Mouse (Mus musculus) megakaryocyte-erythroid progenitor cell, adult 5-6 weeks (primary cell): ENCODE results near the gene L3mbtl1. TPM values are rescaled to one million over a fixed set of nuclear protein-coding genes. Genes with fewer than 3 reads are reported as not detected.

Source experiments
- ATAC-seq: replicated peaks from 2 replicates; pipeline ENCODE4 v1.8.0; 2016; ENCODE audit warnings: mild to moderate bottlenecking, inconsistent platforms; ENCODE audit not compliant: severe bottlenecking, poor library complexity, low FRiP score, low TSS enrichment
- total RNA-seq, 2 experiments: library from RNA; stranded (forward) in 1 of 2; stranded (reverse) in 1 of 2; fragments of 200-1000, 215-1000 nt in 1 of 2; fragments of >200 nt in 1 of 2; fragmentation: Nextera tagmentation in 1 of 2; gene quantifications; 2 replicates each; pipeline ENCODE4 v1.2.3; 2014 to 2017

L3mbtl1 gene
- total RNA-seq, 2 experiments from 2014 or later = 0.81 TPM; not detected in 1

GRCm38 (mm10) chr2:162935700-162936099 is 7.6 kb upstream of the L3mbtl1 start:
- ATAC-seq = no peak

GRCm38 (mm10) chr2:162939562-162939961 is 3.7 kb upstream of the L3mbtl1 start:
- ATAC-seq = no peak

GRCm38 (mm10) chr2:162943931-162944330 is 659 bp downstream of the L3mbtl1 start:
- ATAC-seq = peak; percentile 33; the same call in 1 of the 2 replicates

- no peak for ATAC-seq
Observed at GRCm38 (mm10) chr2:162946964-162947363, 3.7 kb downstream of the L3mbtl1 start.

- 0 out of 2 replicates have a peak, but pooled peaks have one; percentile 6 for ATAC-seq
Observed at GRCm38 (mm10) chr2:162947736-162948135, 4.5 kb downstream of the L3mbtl1 start.

- peak; percentile 20; the same call in 1 of the 2 replicates for ATAC-seq
Observed at GRCm38 (mm10) chr2:162948221-162948620, 4.9 kb downstream of the L3mbtl1 start.

GRCm38 (mm10) chr2:162950776-162951175 is 7.5 kb downstream of the L3mbtl1 start:
- ATAC-seq = no peak

GRCm38 (mm10) chr2:162956843-162957242 is 13.6 kb downstream of the L3mbtl1 start:
- ATAC-seq = no peak

GRCm38 (mm10) chr2:162961321-162961720 is 18.0 kb downstream of the L3mbtl1 start:
- ATAC-seq = no peak

- ATAC-seq = no peak
Observed at GRCm38 (mm10) chr2:162966734-162967133, 23.5 kb downstream of the L3mbtl1 start.

GRCm38 (mm10) chr2:162968357-162968756 is 25.1 kb downstream of the L3mbtl1 start:
- peak; percentile 81 for ATAC-seq

- no peak for ATAC-seq
Observed at GRCm38 (mm10) chr2:162969101-162969500, 25.8 kb downstream of the L3mbtl1 start.

GRCm38 (mm10) chr2:162970896-162971295 is 27.6 kb downstream of the L3mbtl1 start:
- no peak for ATAC-seq

GRCm38 (mm10) chr2:162972752-162973151 is 29.5 kb downstream of the L3mbtl1 start:
- ATAC-seq = no peak

GRCm38 (mm10) chr2:162973206-162973605 is 29.9 kb downstream of the L3mbtl1 start:
- ATAC-seq = no peak

- no peak for ATAC-seq
Observed at GRCm38 (mm10) chr2:162973637-162974036, 30.4 kb downstream of the L3mbtl1 start.

- ATAC-seq = peak; percentile 46; the same call in 1 of the 2 replicates
Observed at GRCm38 (mm10) chr2:162975157-162975775, 32.0 kb downstream of the L3mbtl1 start.

GRCm38 (mm10) chr2:162976001-162976400 is 32.7 kb downstream of the L3mbtl1 start:
- no peak for ATAC-seq

- ATAC-seq = no peak
Observed at GRCm38 (mm10) chr2:162984381-162984780, 41.1 kb downstream of the L3mbtl1 start.

GRCm38 (mm10) chr2:162985923-162986322 is 42.7 kb downstream of the L3mbtl1 start:
- ATAC-seq = no peak

- ATAC-seq = no peak
Observed at GRCm38 (mm10) chr2:162986764-162987163, 43.5 kb downstream of the L3mbtl1 start.
